Mouse (Mus musculus): Measurements from ENCODE around the gene Slc22a16. TPM values are rescaled to one million over a fixed set of nuclear protein-coding genes. Genes with fewer than 3 reads are reported as not detected.

Slc22a16 gene
- total RNA-seq, 1 experiment from 2014 or later = not detected

- no peak for ATAC-seq (ENCODE audit: extremely low read depth, insufficient number of reproducible peaks, low FRiP score, poor library complexity, severe bottlenecking)
Observed at GRCm38 (mm10) chr10:40649634-40650033, 79.5 kb downstream of the Slc22a16 start.

GRCm38 (mm10) chr10:40651676-40652075, 81.5 kb downstream of the Slc22a16 start:
- ATAC-seq (ENCODE audit: extremely low read depth, insufficient number of reproducible peaks, low FRiP score, poor library complexity, severe bottlenecking) = no peak

Other genes starting within 250 kb of the Slc22a16 start
- 63.7 and 65.8 TPM in 2 replicates for gene Cdk19, start 230.8 kb upstream of the Slc22a16 start, total RNA-seq (2017)
- 0.12 TPM in 1 of 2 replicates, not detected in the other for gene Ddo, start 59.7 kb downstream of the Slc22a16 start, total RNA-seq (2017)
- not detected in 2 replicates for gene Mettl24, start 112.9 kb downstream of the Slc22a16 start, total RNA-seq (2017)

Data from neutrophil, adult 5-6 weeks (primary cell).